Comparison of ENCODE assay signal across 8 mouse cellular contexts in genomic region chr2:30864968-30865381, GRCm38 (mm10). TPM values are rescaled to one million over a fixed set of nuclear protein-coding genes. Genes with fewer than 3 reads are reported as not detected.
DNase-seq lines count a peak whose midpoint lies in the region; ATAC-seq and TF ChIP-seq lines count a peak whose summit lies in the region.

No protein-coding gene starts in this region.

- DNase-seq in embryonic facial prominence, embryonic 11.5 days (ENCODE audit: low spot score), result peak; percentile 73
- no peak for DNase-seq in thymus, postnatal 10 days (ENCODE audit: low spot score in 2 of 2)
- DNase-seq in left cerebral cortex, postnatal 14 days (ENCODE audit: low spot score in 2 of 2), result no peak
- DNase-seq in c-Kit-positive CD71-positive TER-119-positive erythroid progenitor cells, embryonic 14.5 days (ENCODE audit: low spot score), result no peak

- intact Hi-C loops in left cerebral cortex, postnatal 14 days (cut with DNase I), result no loop called here

- no peaks in the 10 kb centered on the region for H3K9me3 ChIP-seq in E14TG2a.4 (ENCODE audit: low read length)
- H3K9me3 ChIP-seq in embryonic facial prominence, embryonic 11.5 days (replicated peaks; ENCODE audit: control insufficient read depth, low read length), result no peaks in the 10 kb centered on the region
- no peaks in the 10 kb centered on the region for H3K9me3 ChIP-seq in heart, embryonic 14.5 days (ENCODE audit: control insufficient read depth, low read length)
- H3K9me3 ChIP-seq in liver, embryonic 15.5 days (replicated peaks), result no peaks in the 10 kb centered on the region
- H3K9me3 ChIP-seq in stomach, embryonic 15.5 days, result no peaks in the 10 kb centered on the region

- peak overlapping the region; percentile 71 for H3K4me3 ChIP-seq in E14TG2a.4 (replicated peaks; ENCODE audit: low read length)
- peak overlapping the region; percentile 9; the same call in 1 of the 2 replicates for H3K4me3 ChIP-seq in embryonic facial prominence, embryonic 11.5 days (ENCODE audit: low read depth, low read length)
- H3K4me3 ChIP-seq in heart, embryonic 14.5 days (ENCODE audit: control insufficient read depth in 1 of 2, insufficient read depth in 1 of 2, low read depth in 1 of 2, low read length in 2 of 2), result peak overlapping the region; percentile 6 to 21; a peak in 3 of 4 replicates
- no peak overlapping the region for H3K4me3 ChIP-seq in liver, embryonic 15.5 days (replicated peaks)
- H3K4me3 ChIP-seq in stomach, embryonic 15.5 days (replicated peaks), result peak overlapping the region; percentile 40

- H3K36me3 ChIP-seq in E14TG2a.4 (ENCODE audit: insufficient read depth, low read length), result no peaks in the 10 kb centered on the region
- H3K36me3 ChIP-seq in embryonic facial prominence, embryonic 11.5 days (replicated peaks; ENCODE audit: control insufficient read depth, insufficient read depth, low read depth, low read length), result no peaks in the 10 kb centered on the region
- no peaks in the 10 kb centered on the region for H3K36me3 ChIP-seq in heart, embryonic 14.5 days (ENCODE audit: control insufficient read depth, insufficient read depth, low read length)
- no peaks in the 10 kb centered on the region for H3K36me3 ChIP-seq in liver, embryonic 15.5 days (replicated peaks)
- no peaks in the 10 kb centered on the region for H3K36me3 ChIP-seq in stomach, embryonic 15.5 days

- peak overlapping the region; percentile 60 for H3K27ac ChIP-seq in embryonic facial prominence, embryonic 11.5 days (replicated peaks; ENCODE audit: low read depth, low read length)
- peak overlapping the region; percentile 76 to 81; a peak in 3 of 4 replicates for H3K27ac ChIP-seq in heart, embryonic 14.5 days (replicated peaks in 1 of 2; ENCODE audit: control insufficient read depth in 1 of 2, insufficient read depth in 1 of 2, low read depth in 2 of 2, low read length in 2 of 2)
- H3K27ac ChIP-seq in liver, embryonic 15.5 days (replicated peaks), result no peak overlapping the region
- H3K27ac ChIP-seq in stomach, embryonic 15.5 days, result no peak overlapping the region

- H3K27me3 ChIP-seq in E14TG2a.4 (ENCODE audit: insufficient read depth, low read length), result peaks cover 11% of the 10 kb centered on the region
- no peaks in the 10 kb centered on the region for H3K27me3 ChIP-seq in embryonic facial prominence, embryonic 11.5 days (ENCODE audit: control insufficient read depth, insufficient read depth, low read length)
- H3K27me3 ChIP-seq in heart, embryonic 14.5 days (ENCODE audit: control insufficient read depth, insufficient read depth, low read length), result no peaks in the 10 kb centered on the region
- H3K27me3 ChIP-seq in liver, embryonic 15.5 days, result peaks cover 45% of the 10 kb centered on the region
- H3K27me3 ChIP-seq in stomach, embryonic 15.5 days (replicated peaks), result peaks cover 18% of the 10 kb centered on the region

- WGBS in embryonic facial prominence, embryonic 11.5 days, result 2% methylated on average over 34 of the region's 35 CpGs
- 11% methylated on average over 34 of the region's 35 CpGs for WGBS in heart, embryonic 14.5 days
- WGBS in liver, embryonic 15.5 days (ENCODE audit: insufficient replicate concordance), result 3% methylated on average over 35 of the region's 35 CpGs
- WGBS in stomach, embryonic 15.5 days, result 1% methylated on average over 35 of the region's 35 CpGs

- ATAC-seq in embryonic facial prominence, embryonic 11.5 days (replicated peaks; ENCODE audit: insufficient number of reproducible peaks, low FRiP score, low TSS enrichment, low read depth), result peak; percentile 68; the same call in 1 of the 2 replicates
- peak; percentile 14; the same call in 1 of the 2 replicates for ATAC-seq in heart, embryonic 14.5 days (ENCODE audit: insufficient number of reproducible peaks, insufficient read depth, low FRiP score, low read depth)
- ATAC-seq in liver, embryonic 15.5 days (ENCODE audit: insufficient read depth), result no peak
- peak; percentile 51 for ATAC-seq in stomach, embryonic 15.5 days (ENCODE audit: insufficient read depth, low FRiP score, low read depth)

- peak overlapping the region; percentile 35 for H3K9ac ChIP-seq in embryonic facial prominence, embryonic 11.5 days (replicated peaks; ENCODE audit: low read length)
- peak overlapping the region; percentile 62 for H3K9ac ChIP-seq in heart, embryonic 14.5 days (ENCODE audit: low read length)
- no peak overlapping the region for H3K9ac ChIP-seq in liver, embryonic 15.5 days
- H3K9ac ChIP-seq in stomach, embryonic 15.5 days, result no peak overlapping the region

- peaks cover 79% of the 10 kb centered on the region for H3K4me1 ChIP-seq in E14TG2a.4 (replicated peaks; ENCODE audit: low read depth, low read length)
- H3K4me1 ChIP-seq in embryonic facial prominence, embryonic 11.5 days (ENCODE audit: control insufficient read depth, insufficient read depth, low read length), result peaks cover 13% of the 10 kb centered on the region
- H3K4me1 ChIP-seq in heart, embryonic 14.5 days (ENCODE audit: control insufficient read depth in 2 of 2, insufficient read depth in 2 of 2, low read length in 2 of 2), result peaks cover 24 to 33% of the 10 kb centered on the region in 2 experiments
- no peaks in the 10 kb centered on the region; the same call in 1 of the 2 replicates for H3K4me1 ChIP-seq in liver, embryonic 15.5 days (replicated peaks)
- peaks cover 14% of the 10 kb centered on the region for H3K4me1 ChIP-seq in stomach, embryonic 15.5 days

- no peak for TF ChIP-seq CTCF in E14TG2a.4 (conservative IDR thresholded peaks at IDR 0.05; ENCODE audit: low read length)

- peak overlapping the region; percentile 26 for H3K4me2 ChIP-seq in embryonic facial prominence, embryonic 11.5 days (ENCODE audit: low read depth, low read length)
- peak overlapping the region; percentile 57 for H3K4me2 ChIP-seq in heart, embryonic 14.5 days (ENCODE audit: low read length)
- peak overlapping the region; percentile 36 for H3K4me2 ChIP-seq in liver, embryonic 15.5 days
- H3K4me2 ChIP-seq in stomach, embryonic 15.5 days, result peak overlapping the region; percentile 73

RNA-seq across cellular contexts. Expression of gene Prrx2, which starts 30.2 kb away (rescaled TPM):
- 106 and 109 TPM in 2 replicates for polyA plus RNA-seq in embryonic facial prominence, embryonic 11.5 days (2014; fragmentation: Nextera tagmentation; extraction: Ambion mirVana)
- polyA plus RNA-seq in heart, embryonic 14.5 days (2014; fragmentation: Nextera tagmentation; extraction: Ambion mirVana), result 33.2 and 47.0 TPM in 2 replicates
- polyA plus RNA-seq in liver, embryonic 15.5 days (2015; fragmentation: Nextera tagmentation; extraction: Ambion mirVana), result 0.23 TPM in 1 of 2 replicates, not detected in the other
- 3.8 and 4.3 TPM in 2 replicates for polyA plus RNA-seq in stomach, embryonic 15.5 days (2015; fragmentation: Nextera tagmentation; extraction: Ambion mirVana)
- 1 to 10 TPM; 2.3 to 3.3 TPM for total RNA-seq in left cerebral cortex, postnatal 14 days (2021)

RNA-seq across cellular contexts. Expression of gene Asb6, which starts 34.8 kb away (rescaled TPM):
- 27.6 and 35.7 TPM in 2 replicates for polyA plus RNA-seq in embryonic facial prominence, embryonic 11.5 days (2014; fragmentation: Nextera tagmentation; extraction: Ambion mirVana)
- 16.7 and 17.8 TPM in 2 replicates for polyA plus RNA-seq in heart, embryonic 14.5 days (2014; fragmentation: Nextera tagmentation; extraction: Ambion mirVana)
- 30.0 and 35.0 TPM in 2 replicates for polyA plus RNA-seq in liver, embryonic 15.5 days (2015; fragmentation: Nextera tagmentation; extraction: Ambion mirVana)
- 29.5 and 30.1 TPM in 2 replicates for polyA plus RNA-seq in stomach, embryonic 15.5 days (2015; fragmentation: Nextera tagmentation; extraction: Ambion mirVana)
- 10 to 100 TPM; 30.7 to 35.9 TPM for total RNA-seq in left cerebral cortex, postnatal 14 days (2021)

RNA-seq across cellular contexts. Expression of gene Ntmt1, which starts 57.3 kb away (rescaled TPM):
- polyA plus RNA-seq in embryonic facial prominence, embryonic 11.5 days (2014; fragmentation: Nextera tagmentation; extraction: Ambion mirVana), result 98.9 and 101 TPM in 2 replicates
- 84.2 and 84.9 TPM in 2 replicates for polyA plus RNA-seq in heart, embryonic 14.5 days (2014; fragmentation: Nextera tagmentation; extraction: Ambion mirVana)
- polyA plus RNA-seq in liver, embryonic 15.5 days (2015; fragmentation: Nextera tagmentation; extraction: Ambion mirVana), result 26.0 and 27.5 TPM in 2 replicates
- polyA plus RNA-seq in stomach, embryonic 15.5 days (2015; fragmentation: Nextera tagmentation; extraction: Ambion mirVana), result 78.8 and 82.3 TPM in 2 replicates
- 10 to 100 TPM; 39.6 to 40.7 TPM for total RNA-seq in left cerebral cortex, postnatal 14 days (2021)

Comparison
In these comparisons a context has a peak if more than half of its experiments do, and no peak if none do; other contexts are left out.
1. H3K27ac ChIP-seq: peak in embryonic facial prominence, embryonic 11.5 days (single experiment) and heart, embryonic 14.5 days (2 of 2); none in liver, embryonic 15.5 days (single experiment) and stomach, embryonic 15.5 days (single experiment).
2. H3K9ac ChIP-seq: peak in embryonic facial prominence, embryonic 11.5 days (single experiment) and heart, embryonic 14.5 days (single experiment); none in liver, embryonic 15.5 days (single experiment) and stomach, embryonic 15.5 days (single experiment).
3. Peak in every context shown above with its lines, with median percentiles within 50 percentile points of each other: H3K4me2 ChIP-seq.